Mouse (Mus musculus) liver, embryonic 13.5 days (tissue): Measurements from ENCODE around the gene 5730409E04Rik. TPM values are rescaled to one million over a fixed set of nuclear protein-coding genes. Genes with fewer than 3 reads are reported as not detected.
A peak's percentile ranks its signal among the peaks of the same experiment; 100 is the strongest.

ENCODE experiments used
- ATAC-seq: fragments of 200-750 bp; cut with Nextera tagmentation; 2 replicates; pipeline ENCODE4 v1.8.0; 2017; ENCODE audit warnings: low read depth, mild to moderate bottlenecking, moderate number of reproducible peaks, moderate library complexity
- DNase-seq: peaks from one replicate; pipeline ENCODE4 v3.0.0; 2022
- H3K27ac ChIP-seq: fragments of 300-500 bp; sonication (generic); 2 replicates; pipeline ENCODE4 v1.5.1; 2015; ENCODE audit warnings: moderate library complexity, mild to moderate bottlenecking, inconsistent platforms
- H3K27me3 ChIP-seq: fragments of 300-500 bp; sonication (generic); 2 replicates; pipeline ENCODE4 v1.6.1; 2015; ENCODE audit warnings: mild to moderate bottlenecking, inconsistent platforms
- H3K36me3 ChIP-seq: fragments of 300-500 bp; sonication (generic); 2 replicates; pipeline ENCODE4 v1.6.1; 2015; ENCODE audit warnings: mild to moderate bottlenecking, inconsistent platforms
- H3K4me1 ChIP-seq: fragments of 300-500 bp; sonication (generic); replicated peaks from 2 replicates; pipeline ENCODE4 v1.6.1; 2015; ENCODE audit warnings: inconsistent platforms
- H3K4me2 ChIP-seq: fragments of 300-500 bp; sonication (generic); 2 replicates; pipeline ENCODE4 v1.6.1; 2015; ENCODE audit warnings: inconsistent platforms, mild to moderate bottlenecking, moderate library complexity
- H3K4me3 ChIP-seq: fragments of 300-500 bp; sonication (generic); replicated peaks from 2 replicates; pipeline ENCODE4 v1.5.1; 2015; ENCODE audit warnings: mild to moderate bottlenecking, inconsistent platforms
- H3K9ac ChIP-seq: fragments of 300-500 bp; sonication (generic); 2 replicates; pipeline ENCODE4 v1.6.1; 2015; ENCODE audit warnings: mild to moderate bottlenecking, inconsistent platforms
- H3K9me3 ChIP-seq: fragments of 300-500 bp; sonication (generic); replicated peaks from 2 replicates; pipeline ENCODE4 v1.6.1; 2016; ENCODE audit warnings: inconsistent platforms
- WGBS: fragments of 180-500 bp; shearing (Covaris S2); methylation state at CpG from one replicate; pipeline ENCODE4 v1.1.7; 2015; ENCODE audit not compliant: insufficient replicate concordance; 5-methylcytosine and 5-hydroxymethylcytosine counted together
- polyA plus RNA-seq: library from polyadenylated mRNA; unstranded; fragments of >200 nt; fragmentation: Nextera tagmentation; extraction: Ambion mirVana; gene quantifications from 2 replicates; pipeline ENCODE4 v1.2.1, GENCODE M21; 2015

The 5730409E04Rik gene
- polyA plus RNA-seq, 1 experiment from 2014 or later, result 0.39 TPM

DNA sequence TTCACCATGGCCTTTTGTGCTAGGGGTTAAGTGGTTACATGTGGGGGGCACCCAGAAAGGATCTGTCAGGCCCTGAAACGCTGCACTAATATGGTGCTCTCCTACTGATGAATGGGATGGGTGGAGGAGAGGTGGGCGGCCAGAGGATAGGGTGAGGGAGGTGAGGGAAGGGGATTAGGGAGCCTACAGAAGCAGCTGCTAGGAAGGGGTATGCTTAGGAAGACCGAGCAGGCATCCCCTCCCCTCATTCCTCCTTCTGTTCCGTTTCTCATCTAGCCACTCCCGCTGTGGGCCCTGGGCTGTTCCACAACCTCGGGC is 7.2 kb upstream of the 5730409E04Rik start:
- no peaks in the 10 kb centered on the region for H3K36me3 ChIP-seq
- H3K9ac ChIP-seq, result no peak overlapping the region
- H3K27me3 ChIP-seq, result peaks cover 7% of the 10 kb centered on the region; the same call in 1 of the 2 replicates
- H3K4me3 ChIP-seq, result no peak overlapping the region
- ATAC-seq, result no peak
- 0 out of 2 replicates have a peak overlapping the region, but pooled peaks have one; percentile 8 for H3K4me2 ChIP-seq
- WGBS, result 45% methylated on average over 6 of the region's 6 CpGs
- H3K27ac ChIP-seq, result no peak overlapping the region
- DNase-seq, result no peak
- H3K9me3 ChIP-seq, result no peaks in the 10 kb centered on the region
- H3K4me1 ChIP-seq, result no peaks in the 10 kb centered on the region

DNA sequence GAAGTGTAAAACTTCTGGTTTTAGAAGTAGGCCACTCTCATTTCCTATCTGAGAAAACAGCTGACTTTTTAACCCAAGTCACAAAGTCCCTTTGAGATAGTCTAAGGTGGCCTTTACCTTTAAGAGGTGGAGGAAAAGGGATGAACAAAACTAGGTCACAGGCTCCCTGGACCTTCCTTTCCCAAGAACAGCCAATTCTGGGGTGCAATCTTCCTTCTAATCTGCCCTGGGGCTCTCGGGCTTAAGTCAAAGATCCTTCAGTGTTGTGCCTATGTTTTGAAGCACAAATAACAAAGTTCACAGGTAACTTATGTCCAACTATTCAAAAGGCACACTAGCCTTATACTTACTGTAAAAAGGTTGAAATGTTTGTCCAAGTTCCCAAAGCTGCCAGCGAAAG is 5.5 kb upstream of the 5730409E04Rik start:
- Histone ChIP-seq H3K4me1 (no peaks in the 10 kb centered on the region), H3K27ac (no peak overlapping the region), H3K9me3 (no peaks in the 10 kb centered on the region), H3K9ac (no peak overlapping the region), H3K4me2 (no peak overlapping the region), H3K27me3 (peaks cover 7% of the 10 kb centered on the region; the same call in 1 of the 2 replicates), H3K4me3 (no peak overlapping the region), H3K36me3 (no peaks in the 10 kb centered on the region)
- ATAC-seq, result no peak
- WGBS, result 58% methylated on average over 2 of the region's 2 CpGs
- no peak for DNase-seq

DNA sequence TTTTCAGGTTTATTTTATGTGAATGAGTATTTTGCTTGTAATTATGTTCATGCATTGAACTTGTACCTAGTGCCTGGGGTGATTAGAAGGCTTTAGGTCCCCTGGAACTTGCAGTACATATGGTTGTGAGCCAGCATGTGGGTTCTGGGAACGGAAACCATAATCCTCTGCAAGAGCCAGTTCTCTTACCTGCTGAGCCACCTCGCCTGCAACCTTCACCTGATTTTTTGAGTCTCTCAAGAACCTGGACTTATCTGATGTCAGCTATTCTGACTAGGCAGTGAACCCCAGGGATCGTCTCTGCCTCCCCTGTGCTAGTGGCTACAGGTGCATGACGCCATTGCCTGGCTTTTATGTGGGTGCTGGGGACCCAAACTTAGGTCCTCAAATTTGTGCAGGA is 3.9 kb upstream of the 5730409E04Rik start:
- WGBS, result 61% methylated on average over 4 of the region's 4 CpGs
- DNase-seq, result no peak
- no peaks in the 10 kb centered on the region for H3K9me3 ChIP-seq
- H3K27me3 ChIP-seq, result peaks cover 14% of the 10 kb centered on the region
- H3K4me3 ChIP-seq, result no peak overlapping the region
- no peak for ATAC-seq
- peaks cover 6% of the 10 kb centered on the region; the same call in 1 of the 2 replicates for H3K4me1 ChIP-seq
- no peak overlapping the region for H3K9ac ChIP-seq
- no peak overlapping the region for H3K27ac ChIP-seq
- H3K36me3 ChIP-seq, result no peaks in the 10 kb centered on the region
- H3K4me2 ChIP-seq, result no peak overlapping the region

DNA sequence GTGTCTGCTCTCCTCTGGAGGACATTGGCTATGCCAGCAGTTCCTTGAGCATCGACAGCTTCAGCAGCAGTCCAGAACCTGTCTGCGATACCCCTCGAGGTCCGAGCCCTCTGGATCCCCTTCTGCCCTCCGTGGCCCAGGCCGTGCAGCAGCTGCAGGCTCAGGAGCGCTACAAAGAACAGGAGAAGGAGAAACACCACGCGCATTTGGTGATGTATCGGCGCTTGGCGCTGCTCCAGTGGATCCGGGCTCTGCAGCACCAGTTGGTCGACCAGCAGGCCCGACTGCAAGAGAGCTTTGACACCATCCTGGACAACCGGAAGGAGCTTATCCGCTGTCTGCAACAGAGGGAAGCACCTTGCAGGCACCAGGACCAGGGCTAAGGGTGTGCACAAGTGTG is 2.4 kb downstream of the 5730409E04Rik start:
- 76% methylated on average over 17 of the region's 17 CpGs for WGBS
- no peak for ATAC-seq
- no peaks in the 10 kb centered on the region for H3K36me3 ChIP-seq
- no peak overlapping the region for H3K9ac ChIP-seq
- DNase-seq, result no peak
- no peak overlapping the region for H3K4me3 ChIP-seq
- no peak overlapping the region for H3K4me2 ChIP-seq
- H3K9me3 ChIP-seq, result no peaks in the 10 kb centered on the region
- H3K4me1 ChIP-seq, result peaks cover 6% of the 10 kb centered on the region; the same call in 1 of the 2 replicates
- peaks cover 11% of the 10 kb centered on the region for H3K27me3 ChIP-seq
- H3K27ac ChIP-seq, result no peak overlapping the region

DNA sequence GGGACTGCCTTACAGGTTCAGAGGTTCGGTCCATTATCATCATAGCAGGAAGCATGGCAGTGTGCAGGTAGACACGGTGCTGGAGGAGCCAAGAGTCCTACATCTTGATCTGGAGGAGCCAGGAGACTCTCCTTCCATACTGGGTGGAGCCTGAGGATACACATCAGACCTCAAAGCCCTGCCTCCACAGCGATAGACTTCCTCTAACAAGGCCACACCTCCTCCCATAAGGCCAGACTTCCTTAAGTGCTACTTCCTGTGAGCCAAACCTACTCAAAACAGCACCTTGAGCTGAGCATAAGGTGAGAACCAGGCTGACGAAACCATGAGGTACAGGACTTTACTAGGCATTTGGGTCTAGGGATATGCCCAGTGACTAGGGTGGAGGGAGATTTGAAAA is 6.7 kb downstream of the 5730409E04Rik start:
- ATAC-seq, result no peak
- peaks cover 30% of the 10 kb centered on the region for H3K27me3 ChIP-seq
- H3K36me3 ChIP-seq, result no peaks in the 10 kb centered on the region
- H3K4me2 ChIP-seq, result no peak overlapping the region
- H3K4me1 ChIP-seq, result peaks cover 6% of the 10 kb centered on the region
- no peak overlapping the region for H3K27ac ChIP-seq
- WGBS, result 58% methylated on average over 4 of the region's 4 CpGs
- no peak overlapping the region for H3K9ac ChIP-seq
- no peaks in the 10 kb centered on the region for H3K9me3 ChIP-seq
- H3K4me3 ChIP-seq, result no peak overlapping the region
- no peak for DNase-seq

DNA sequence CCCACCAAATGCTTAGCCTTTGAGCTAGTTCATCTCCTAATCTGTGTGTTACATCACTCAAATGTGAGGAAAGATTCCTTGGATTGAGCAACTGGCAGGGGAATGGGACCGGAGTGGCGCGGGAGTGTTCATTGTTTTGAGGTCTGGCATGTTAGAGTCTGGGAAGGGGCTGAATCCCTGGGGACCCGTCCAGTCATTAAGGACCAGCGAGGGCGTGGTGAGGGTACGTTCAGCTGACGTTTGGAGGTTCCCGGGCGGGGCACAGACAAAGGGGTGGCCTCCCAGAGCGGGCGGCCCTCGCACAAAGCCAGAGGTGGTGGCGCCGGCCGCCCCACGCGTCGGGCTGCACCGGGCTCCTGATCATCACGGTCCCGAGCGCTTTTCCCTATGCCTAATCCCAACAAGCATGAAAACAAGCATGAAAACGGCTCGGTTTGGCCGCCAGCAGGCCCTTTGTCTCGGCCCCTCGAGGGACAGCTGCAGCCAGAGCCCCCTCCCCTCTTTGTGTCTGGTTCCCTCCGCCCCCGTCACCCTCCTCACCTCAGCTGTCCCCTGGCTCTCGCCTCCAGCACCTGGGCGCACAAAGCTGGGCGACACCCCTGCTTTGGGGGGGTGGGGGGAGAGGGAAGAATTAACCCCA is 10.2 kb downstream of the 5730409E04Rik start:
- 12% methylated on average over 33 of the region's 33 CpGs for WGBS
- ATAC-seq (no peak), DNase-seq (no peak)
- Histone ChIP-seq H3K4me1 (peaks cover 6% of the 10 kb centered on the region), H3K4me3 (no peak overlapping the region; the same call in 1 of the 2 replicates), H3K9me3 (no peaks in the 10 kb centered on the region), H3K36me3 (no peaks in the 10 kb centered on the region), H3K27me3 (peaks cover 43% of the 10 kb centered on the region), H3K4me2 (peak overlapping the region; percentile 39), H3K27ac (no peak overlapping the region), H3K9ac (no peak overlapping the region)

DNA sequence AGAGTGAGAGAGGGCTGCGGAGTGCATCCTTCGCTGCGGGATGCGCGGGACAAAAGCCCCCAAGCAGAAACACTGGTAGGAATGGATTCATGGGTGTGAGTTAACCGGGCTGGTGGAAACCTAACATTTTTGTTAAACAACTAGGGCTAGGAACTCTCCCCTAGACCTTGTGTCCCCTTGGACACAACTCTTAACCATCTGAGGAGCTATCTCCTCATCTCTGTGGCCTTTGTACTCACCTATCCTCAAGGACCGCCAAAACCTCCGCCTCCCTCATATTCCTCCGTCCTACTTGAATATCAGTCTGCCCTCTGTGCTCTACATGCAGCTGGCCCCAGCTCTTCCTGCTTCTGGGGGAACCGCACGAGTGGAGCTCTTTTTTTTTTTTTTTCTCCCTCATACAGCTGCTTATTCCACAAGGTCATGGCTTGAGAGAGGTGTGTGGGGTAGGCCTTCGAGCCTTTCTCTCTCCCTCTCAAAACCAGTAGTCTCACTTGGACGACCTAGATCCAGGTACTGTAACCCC is 10.8 kb downstream of the 5730409E04Rik start:
- H3K4me3 ChIP-seq, result no peak overlapping the region
- WGBS, result 24% methylated on average over 13 of the region's 13 CpGs

DNA sequence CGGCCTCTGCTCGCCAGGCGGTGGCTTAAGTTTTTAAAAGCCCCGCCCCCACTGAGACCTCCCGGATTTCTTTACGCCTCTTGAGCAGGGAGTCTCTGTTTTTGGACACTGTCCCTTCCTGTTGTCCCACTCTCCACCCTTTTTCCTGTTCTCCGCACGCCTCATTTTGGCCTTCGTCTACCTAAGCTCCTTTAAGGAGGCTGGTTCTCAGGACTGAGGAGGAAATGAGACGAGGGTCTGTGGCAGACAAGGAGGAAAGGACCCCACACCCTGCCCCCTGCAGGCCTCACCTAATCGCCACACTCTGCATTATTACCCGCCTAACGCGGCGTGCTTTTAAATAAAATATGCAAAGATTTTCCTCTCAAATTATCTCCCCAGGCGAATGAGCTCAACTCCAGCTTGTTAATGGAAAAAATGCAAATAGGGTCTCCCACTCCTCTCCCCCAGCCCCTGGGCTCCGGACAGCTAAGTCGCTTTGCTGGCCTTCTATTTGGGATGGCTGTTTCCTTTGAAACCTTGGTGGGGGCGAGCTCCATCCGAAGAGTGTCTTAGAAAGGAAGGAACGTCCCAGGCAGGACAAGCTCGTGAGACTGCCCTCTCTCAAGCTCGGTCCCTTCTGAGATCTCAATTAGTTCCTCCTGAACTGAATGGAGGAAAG is 17.5 kb downstream of the 5730409E04Rik start:
- ATAC-seq, result no peak
- no peak for DNase-seq
- Histone ChIP-seq H3K4me1 (0 out of 2 replicates have a peak, but pooled peaks cover 6% of the 10 kb centered on the region), H3K4me3 (no peak overlapping the region), H3K27ac (no peak overlapping the region), H3K4me2 (peak overlapping the region; percentile 41), H3K9ac (no peak overlapping the region), H3K36me3 (no peaks in the 10 kb centered on the region), H3K27me3 (peaks cover 13% of the 10 kb centered on the region), H3K9me3 (no peaks in the 10 kb centered on the region)
- 4% methylated on average over 23 of the region's 23 CpGs for WGBS

More for the DNA sequence above, 10.8 kb downstream of the 5730409E04Rik start:
- Histone ChIP-seq H3K36me3 (no peaks in the 10 kb centered on the region), H3K4me1 (peaks cover 6% of the 10 kb centered on the region), H3K4me2 (peak overlapping the region; percentile 39), H3K9ac (no peak overlapping the region), H3K27ac (no peak overlapping the region), H3K27me3 (peaks cover 43% of the 10 kb centered on the region), H3K9me3 (no peaks in the 10 kb centered on the region)
- ATAC-seq (no peak), DNase-seq (no peak)

DNA sequence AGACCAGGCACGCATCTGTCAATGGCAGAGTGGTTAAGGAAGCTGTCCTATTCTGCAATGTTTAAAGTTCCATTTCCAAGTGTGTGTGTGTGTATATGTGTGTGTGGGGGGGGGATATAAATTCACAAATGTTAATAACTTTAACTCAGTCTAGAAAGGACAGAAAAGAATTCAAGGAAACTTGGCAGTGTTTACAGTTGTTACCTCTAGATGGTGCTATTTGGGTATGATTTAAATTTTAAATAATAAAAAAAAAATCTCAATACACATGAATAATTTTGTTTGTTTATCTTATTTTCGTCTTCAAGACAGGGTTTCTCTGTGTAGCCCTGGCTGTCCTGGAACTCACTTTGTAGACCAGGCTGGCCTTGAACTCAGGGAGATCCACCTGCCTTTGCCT is 22.3 kb downstream of the 5730409E04Rik start:
- WGBS, result 36% methylated on average over 2 of the region's 2 CpGs
- no peak for DNase-seq

DNA sequence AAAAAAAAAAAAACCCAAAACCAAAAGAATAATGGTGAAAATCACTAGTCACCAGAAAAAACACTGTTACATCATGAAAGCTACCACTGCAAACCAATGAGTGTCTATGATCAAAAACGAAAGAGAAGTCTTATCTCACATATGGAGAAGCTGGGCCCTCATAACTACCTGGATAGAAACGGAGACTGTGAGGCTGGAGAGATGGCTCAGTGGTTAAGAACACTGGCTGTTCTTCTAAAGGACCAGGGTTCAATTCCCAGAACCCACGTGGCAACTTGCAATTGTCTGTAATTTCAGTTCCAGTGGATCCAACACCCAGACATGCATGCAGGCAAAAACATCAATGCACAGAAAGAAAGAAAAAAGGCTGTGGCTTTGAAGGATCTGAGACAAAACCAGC is 23.1 kb downstream of the 5730409E04Rik start:
- 44% methylated on average over 3 of the region's 3 CpGs for WGBS
- Histone ChIP-seq H3K4me3 (no peak overlapping the region), H3K4me2 (no peak overlapping the region), H3K9me3 (no peaks in the 10 kb centered on the region), H3K9ac (no peak overlapping the region), H3K36me3 (no peaks in the 10 kb centered on the region), H3K27ac (no peak overlapping the region), H3K27me3 (peaks cover 6% of the 10 kb centered on the region), H3K4me1 (no peaks in the 10 kb centered on the region)
- DNase-seq (no peak), ATAC-seq (no peak)

More for the DNA sequence above, 22.3 kb downstream of the 5730409E04Rik start:
- Histone ChIP-seq H3K36me3 (no peaks in the 10 kb centered on the region), H3K27ac (no peak overlapping the region), H3K27me3 (peaks cover 9% of the 10 kb centered on the region), H3K4me1 (0 out of 2 replicates have a peak, but pooled peaks cover 5% of the 10 kb centered on the region), H3K4me2 (no peak overlapping the region), H3K4me3 (no peak overlapping the region), H3K9me3 (no peaks in the 10 kb centered on the region), H3K9ac (no peak overlapping the region)
- ATAC-seq, result no peak

DNA sequence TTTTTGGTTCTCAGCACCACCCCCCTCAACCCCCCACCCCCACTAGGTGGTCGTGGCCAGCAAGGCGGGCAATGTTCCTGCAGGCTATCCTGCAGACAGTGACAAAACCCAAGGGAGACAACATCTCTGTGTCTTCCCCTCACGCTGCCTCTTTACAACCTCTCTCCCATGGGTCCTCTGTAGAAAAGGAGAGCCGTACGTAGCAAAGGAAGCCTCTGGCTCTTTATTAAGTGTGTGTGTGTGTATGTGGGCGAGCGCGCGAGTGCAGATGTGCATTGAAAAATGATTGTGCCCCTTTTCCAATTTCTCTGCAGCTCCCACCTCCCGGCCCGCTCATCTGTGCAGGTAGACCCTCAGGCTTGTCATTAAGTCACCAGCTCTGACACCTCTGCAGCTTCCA is 26.7 kb downstream of the 5730409E04Rik start:
- ATAC-seq (no peak), DNase-seq (no peak)
- peaks cover 18% of the 10 kb centered on the region for H3K27me3 ChIP-seq
- no peak overlapping the region for H3K27ac ChIP-seq
- H3K36me3 ChIP-seq, result no peaks in the 10 kb centered on the region
- 33% methylated on average over 11 of the region's 11 CpGs for WGBS
- no peak overlapping the region for H3K4me2 ChIP-seq
- no peaks in the 10 kb centered on the region for H3K4me1 ChIP-seq
- no peak overlapping the region for H3K4me3 ChIP-seq
- no peak overlapping the region for H3K9ac ChIP-seq
- H3K9me3 ChIP-seq, result no peaks in the 10 kb centered on the region
